Mouse (Mus musculus) yolk sac, embryonic 10.5 days (tissue): ENCODE data around the gene Gdf2.

Source experiments
- DNase-seq: peaks from one replicate; pipeline ENCODE4 v3.0.0-alpha.2; 2017; ENCODE audit warnings: low spot score

The Gdf2 gene

DNA sequence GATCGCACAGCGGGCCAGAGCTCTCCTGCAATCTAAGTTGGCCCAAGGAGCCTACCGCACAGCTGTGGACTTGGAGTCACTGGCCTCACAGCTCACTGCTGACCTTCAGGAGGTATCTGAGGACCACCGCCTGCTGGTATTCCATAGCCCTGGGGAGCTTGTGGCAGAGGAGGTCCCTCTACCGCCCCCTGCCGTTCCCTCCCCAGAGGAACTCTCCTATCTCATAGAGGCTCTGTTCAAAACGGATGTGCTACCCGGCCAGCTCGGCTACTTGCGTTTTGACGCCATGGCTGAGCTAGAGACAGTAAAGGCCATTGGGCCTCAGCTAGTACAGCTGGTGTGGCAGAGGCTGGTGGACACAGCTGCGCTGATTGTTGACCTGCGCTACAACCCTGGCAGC, 15.2 kb downstream of the Gdf2 start:
- DNase-seq: no peak

DNA sequence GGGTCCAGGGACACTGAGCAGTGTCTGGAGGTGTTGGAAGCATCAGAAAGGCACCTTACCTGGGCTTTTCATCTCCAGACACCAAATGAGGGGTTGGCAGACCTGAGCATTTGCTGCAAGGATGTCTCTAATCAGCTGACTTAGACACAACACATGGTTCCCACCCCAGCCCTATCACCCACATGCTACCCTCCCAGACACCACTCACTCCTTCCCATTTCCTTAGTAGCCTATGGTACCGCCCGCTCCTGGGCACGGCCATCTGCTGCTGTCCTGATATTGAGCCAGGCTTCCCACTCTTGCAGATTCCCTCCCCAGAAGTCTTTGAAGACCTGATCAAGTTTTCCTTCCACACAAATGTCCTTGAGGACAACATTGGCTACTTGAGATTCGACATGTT, 17.3 kb downstream of the Gdf2 start:
- no peak for DNase-seq

DNA sequence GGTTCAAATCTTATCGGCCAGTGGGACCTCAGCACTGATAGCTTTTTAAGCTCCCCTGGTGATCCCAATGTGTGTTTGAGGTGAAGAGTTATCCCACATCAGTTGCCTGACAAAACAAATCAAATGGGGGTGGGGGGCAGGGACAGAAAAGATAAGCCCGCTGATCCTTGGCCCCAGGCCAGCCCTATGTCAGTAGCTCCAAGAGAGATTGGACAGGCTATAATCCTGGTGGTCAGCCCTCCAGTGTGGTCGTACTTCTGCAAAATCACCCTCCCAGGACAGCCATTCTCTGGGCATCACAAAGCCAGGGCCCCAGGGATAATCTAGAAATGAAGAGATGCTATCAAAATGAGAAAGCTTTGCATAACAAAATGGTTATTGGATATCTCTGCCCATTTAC, 18.0 kb downstream of the Gdf2 start:
- DNase-seq: no peak

DNA sequence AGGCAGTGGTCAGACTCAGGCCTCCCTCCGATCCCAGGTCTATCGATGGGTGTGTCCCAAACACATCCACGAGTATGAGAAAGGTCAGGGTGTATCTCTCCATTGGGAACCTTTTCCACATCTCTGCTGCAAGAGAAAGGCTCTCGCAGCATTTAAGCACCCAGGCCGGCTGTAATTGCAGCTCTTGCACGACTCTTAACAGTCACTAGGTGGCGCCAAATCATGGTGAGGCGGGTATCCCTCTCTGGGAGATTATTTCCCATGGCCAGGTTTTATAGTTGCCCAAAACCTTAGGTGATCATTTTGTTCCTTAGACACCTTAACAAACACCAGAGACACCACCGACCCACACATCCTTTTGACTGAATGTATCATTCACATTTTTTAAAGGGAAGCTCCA, 18.5 kb downstream of the Gdf2 start:
- DNase-seq: peak; percentile 10

DNA sequence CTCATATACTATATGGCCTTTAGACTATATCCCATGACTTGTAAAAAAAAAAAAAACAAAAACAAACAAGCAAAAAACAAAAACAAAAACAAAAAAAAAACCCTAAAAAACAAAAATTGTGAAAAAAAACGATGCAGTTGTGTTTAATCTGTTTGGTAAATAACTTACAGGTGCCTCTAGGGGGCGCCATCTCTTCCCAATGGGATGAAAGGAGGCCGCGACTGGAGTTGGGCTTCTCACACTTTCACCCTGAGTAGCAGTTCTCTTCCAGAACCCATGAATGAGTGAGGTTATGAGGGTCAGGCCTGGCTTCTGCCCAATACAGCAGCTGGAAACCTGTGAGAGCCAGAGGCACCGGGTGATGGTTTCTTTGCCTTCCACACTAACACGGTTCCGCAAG, 24.8 kb downstream of the Gdf2 start:
- no peak for DNase-seq

DNA sequence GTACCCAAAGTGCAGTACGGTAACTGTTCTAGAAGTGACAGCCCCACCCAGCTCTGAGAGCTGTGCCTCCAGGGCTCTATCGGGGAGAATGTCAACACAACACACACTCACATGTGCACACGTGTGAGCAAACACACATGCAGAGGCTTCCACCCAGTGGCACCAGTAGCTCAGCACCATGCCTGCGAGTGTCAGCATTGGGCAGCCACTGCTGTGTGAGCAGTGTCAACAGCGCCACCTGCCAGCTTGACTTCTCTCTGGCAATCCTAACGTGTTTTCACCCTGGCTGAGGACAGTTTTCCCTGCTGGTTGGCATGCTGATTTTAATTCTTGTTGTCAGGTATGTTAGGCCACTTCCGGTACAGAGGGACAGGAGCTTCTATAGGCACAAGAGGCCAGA, 31.8 kb downstream of the Gdf2 start:
- DNase-seq: no peak

DNA sequence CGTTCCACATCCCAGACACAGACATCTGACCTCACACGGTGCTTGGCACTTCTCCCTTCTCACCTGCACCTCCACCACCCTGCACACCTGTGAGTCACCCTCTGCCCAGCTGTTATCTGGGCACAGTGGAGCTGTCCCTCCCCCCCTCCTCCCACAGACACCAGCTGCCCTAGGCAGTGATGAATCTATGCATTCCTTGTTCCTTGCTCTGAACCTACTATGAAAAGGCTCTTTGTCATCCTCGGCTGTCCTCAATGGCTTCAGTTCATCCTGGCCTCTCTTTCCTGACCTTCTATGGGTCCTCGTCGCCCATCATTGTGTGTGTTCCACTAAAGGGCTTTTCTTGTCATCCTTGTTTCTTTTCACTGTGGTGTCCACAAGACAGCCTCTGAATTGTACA, 33.9 kb downstream of the Gdf2 start:
- DNase-seq: no peak

DNA sequence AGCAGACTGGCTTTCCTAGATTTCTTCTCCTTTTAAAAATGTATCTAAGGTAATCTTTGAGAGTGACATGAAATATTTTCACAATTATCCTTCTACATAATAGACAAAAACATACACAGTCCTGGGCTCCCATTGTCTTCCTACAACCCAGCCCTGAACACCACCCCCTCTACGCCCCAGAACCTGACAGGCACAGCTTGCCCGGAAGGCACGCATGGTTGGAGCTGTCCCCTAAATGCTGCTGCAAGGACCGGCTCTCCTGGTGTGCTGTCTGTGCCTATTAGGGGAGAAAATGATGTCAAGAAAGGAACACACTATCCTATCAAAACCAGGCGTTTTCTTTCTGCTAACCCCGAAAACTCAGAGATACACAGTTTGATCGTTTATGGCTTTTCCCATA, 36.9 kb downstream of the Gdf2 start:
- DNase-seq: no peak

DNA sequence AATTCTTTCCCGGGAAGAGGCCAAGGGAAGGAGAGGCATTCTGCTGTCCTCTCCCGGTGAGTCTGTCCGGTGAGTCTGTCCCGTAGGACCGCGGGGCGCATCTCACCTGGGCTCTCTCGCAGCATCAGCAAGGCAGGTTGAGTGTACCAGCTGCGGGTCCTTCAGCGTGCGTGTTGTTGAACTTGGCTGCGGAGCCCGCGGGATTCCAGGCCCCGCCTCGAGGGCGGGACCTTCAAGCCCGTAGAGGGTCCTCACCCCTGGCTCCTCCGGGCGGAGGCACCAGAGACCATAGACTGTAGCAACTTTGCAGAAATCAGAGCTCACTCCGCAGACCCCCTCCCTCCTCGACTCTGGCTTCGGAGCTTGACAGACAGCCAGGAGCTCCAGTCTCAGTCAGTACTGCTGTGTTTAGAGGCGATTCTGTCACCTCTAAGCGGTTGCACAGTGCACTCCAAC, 37.8 kb downstream of the Gdf2 start, which contains the start of gene Zfp488:
TSS of gene Zfp488 (minus strand) at position 161 of the 456 bp plus-strand sequence.
- peak; percentile 12 for DNase-seq

DNA sequence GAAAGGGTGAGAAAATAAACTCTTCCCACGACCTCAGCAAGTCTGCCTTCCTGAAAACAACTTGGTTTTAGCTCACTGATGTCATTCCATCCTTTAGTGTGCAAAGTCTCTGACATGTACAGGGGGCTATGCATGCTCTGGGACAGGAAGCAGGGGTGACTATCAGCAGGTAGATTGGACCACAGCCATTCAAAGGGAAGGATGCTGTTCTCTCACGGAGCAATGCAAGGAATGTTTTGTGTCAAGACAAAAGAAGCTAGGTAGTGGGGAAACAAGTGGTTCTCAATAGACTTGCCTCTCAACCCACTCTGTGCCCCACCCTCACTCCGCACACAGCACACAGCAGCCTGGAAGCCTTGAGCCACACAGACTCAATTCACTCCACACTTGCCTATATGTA, 48.4 kb downstream of the Gdf2 start:
- DNase-seq: no peak

DNA sequence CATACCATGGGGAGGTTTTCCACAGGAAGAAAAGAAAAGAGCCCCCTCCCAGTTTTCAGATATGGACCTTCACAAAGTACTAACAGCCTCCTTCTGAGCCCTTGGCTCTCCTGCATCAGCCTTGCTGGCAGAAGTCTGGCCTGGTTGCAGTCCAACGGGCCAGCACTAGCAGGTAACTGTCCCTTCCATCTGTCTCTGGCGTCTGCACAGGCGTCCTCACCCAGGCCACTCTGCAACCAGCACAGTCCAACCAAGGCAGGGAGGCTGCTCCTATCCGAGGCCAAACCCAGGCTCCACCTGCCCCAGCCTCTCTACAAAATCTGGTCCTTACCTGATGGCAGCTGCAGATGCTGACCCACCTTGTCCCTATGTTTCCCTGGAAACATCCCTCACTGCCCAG, 51.1 kb downstream of the Gdf2 start:
- DNase-seq: no peak

DNA sequence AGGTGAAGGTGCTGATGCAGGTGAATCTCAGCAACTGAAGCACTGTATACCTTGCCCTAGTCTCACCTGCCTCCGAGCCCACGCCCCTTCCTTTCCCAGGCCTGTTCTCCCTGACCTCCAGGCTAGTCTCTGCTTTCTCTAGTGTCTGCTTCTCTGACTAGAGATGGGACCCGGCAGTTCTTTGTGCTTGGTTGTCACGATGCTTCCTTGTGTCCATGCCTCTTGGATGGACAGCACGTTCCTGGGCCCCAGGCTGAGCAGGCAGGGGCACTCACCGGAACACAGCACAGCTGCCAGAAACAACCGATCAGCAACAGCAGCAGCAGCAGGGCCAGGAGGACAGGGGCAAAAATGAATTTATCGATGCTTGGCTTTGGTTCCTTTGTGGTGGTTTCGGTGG, 52.2 kb downstream of the Gdf2 start:
- DNase-seq: no peak

DNA sequence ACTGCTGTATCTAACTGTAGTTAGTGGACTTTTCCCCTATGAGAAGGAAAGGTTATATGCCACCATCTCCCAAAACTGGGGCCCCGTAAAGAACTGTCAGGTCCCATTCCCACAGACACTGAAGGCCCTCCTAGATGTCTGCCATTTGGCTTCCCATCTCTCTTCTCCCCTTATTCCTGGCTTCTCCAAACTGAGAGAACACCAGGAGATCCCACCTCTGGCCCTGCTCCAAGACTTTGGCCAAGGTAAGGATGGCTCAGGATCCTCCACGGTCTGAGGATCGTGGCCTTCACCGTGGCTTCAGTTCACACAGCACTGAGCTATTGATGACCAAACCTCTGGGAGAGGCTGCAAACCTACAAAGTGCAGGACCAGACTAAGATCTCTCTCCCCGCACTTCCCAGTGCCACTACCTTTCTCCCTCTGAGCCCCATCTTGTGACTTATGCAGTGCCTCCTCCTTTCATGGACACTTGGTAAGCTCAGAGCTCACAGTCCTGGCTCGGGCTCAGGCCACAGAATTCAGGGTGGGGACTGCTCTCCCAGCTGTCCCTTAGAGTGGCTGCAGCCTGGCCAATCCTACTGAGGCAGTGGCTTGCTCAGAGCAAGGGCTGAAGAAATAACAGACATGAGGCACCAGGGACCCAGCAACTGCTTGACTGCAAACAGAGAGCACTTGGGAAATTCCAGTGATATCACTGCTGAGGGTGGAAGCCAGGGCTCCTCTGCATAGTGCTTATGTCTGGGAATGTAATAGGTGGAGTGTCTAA, 52.9 kb downstream of the Gdf2 start:
- DNase-seq: no peak
